Mouse (Mus musculus): ENCODE measurements around the gene Zbtb17.

DNA sequence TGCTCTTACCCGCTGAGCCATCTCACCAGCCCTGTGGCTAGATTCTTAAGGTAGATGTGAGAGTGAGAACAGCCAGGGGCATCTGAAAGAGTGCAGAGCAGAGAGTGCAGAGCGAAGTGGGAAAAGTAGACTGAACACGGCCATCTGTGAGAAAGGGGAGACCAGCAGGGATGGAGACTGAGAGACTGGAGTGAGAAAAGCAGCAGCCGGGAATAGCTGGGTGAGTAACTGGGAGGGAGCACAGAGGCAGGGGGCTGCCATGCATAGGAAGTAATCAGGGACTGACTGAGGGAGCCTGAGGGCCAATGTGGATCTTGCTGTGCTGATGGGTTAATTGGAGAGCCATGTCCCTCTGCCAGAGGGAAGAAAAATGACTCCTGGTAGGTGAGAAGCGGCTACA lies 58.3 kb downstream of the Zbtb17 start:
- TF ChIP-seq CTCF (IDR thresholded peaks at IDR 0.05; ENCODE audit: low read depth) (no peak), EP300 (IDR thresholded peaks at IDR 0.05; ENCODE audit: low read depth) (no peak)

Measured in liver, postnatal 0 days (tissue).